Mouse (Mus musculus) small intestine, adult 10 weeks (tissue): Measurements from ENCODE around the gene Pgm2l1. TPM values are rescaled to one million over a fixed set of nuclear protein-coding genes. Genes with fewer than 3 reads are reported as not detected.

Experiments used
- polyA plus RNA-seq: library from polyadenylated mRNA; stranded (reverse); fragments of 350-450 nt; fragmentation: Illumina TruSeq; extraction: RNeasy Lipid Tissue Mini Kit (QIAGEN cat#74804); gene quantifications from one replicate; pipeline ENCODE4 v1.2.3, GENCODE M21; 2014; ENCODE audit warnings: low replicate concordance

Gene Pgm2l1
- 12.7 TPM for polyA plus RNA-seq

DNA sequence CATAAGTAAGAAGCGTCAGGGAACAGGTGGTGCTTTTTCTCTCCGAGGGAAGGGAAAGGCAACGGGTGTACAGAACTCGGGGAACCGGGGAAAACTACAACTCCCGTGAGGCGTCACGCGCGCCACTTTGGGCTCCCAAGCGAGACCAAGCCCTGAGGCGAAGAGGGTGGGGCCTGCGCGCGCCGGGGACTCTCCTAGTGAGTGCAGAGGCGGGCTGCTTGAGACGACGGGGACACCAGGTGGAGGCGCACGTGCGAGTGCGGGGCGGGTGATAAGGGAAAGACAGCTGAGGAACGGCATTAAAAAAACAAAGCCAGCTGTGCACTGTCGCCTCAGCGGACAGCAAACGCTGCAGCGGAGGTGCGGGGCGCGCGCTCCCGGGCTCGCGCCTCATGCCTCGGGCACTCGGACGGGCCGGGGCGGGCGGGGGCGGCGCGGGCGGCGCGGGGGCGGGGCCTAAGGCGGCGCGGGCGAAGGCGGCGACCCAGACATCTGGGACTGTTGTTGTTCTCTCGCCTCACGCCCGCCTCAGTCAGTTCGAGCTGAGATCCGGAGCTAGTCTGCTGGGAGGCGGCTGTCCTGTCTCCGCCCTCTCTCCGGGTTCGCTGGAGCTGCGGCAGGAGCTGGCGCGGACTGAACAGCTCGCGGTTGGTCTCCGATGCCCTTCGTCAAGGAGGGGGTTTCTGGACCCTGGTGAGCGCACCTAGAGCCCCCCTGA lies at the start of gene Pgm2l1:
Gene Pgm2l1, plus strand, starts transcription at position 237 of the 718 bp plus-strand sequence.

DNA sequence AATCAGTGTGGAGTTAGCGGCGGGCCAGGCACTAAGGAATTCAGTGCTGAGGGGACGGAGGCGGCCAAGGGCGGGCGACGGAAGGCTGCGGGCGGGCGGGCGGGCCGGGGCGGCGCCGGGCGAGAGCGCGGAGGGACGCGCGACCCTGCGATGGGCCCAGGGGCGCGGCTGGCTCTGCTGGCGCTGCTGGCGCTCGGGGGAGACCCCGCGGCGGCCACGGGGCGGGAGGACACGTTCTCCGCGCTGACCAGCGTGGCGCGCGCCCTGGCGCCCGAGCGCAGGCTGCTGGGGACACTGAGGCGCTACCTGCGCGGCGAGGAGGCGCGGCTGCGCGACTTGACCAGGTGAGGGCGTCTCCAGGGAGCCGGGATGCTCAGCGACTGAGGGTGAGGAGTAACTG lies 58.2 kb downstream of the Pgm2l1 start, which contains the start of gene P4ha3:
Gene P4ha3, plus strand, starts transcription at position 138 of the 400 bp plus-strand sequence.

Other genes with a start within 250 kb of the Pgm2l1 start
- 4.3 TPM for gene Rnf169, start 246.9 kb upstream of the Pgm2l1 start, polyA plus RNA-seq
- gene Chrdl2, start 221.2 kb upstream of the Pgm2l1 start, polyA plus RNA-seq: not detected
- gene Pold3, start 105.8 kb upstream of the Pgm2l1 start, polyA plus RNA-seq: 24.2 TPM
- 13.8 TPM for gene Lipt2, start 68.1 kb upstream of the Pgm2l1 start, polyA plus RNA-seq
- 135 TPM for gene Kcne3, start 50.9 kb upstream of the Pgm2l1 start, polyA plus RNA-seq
- gene P4ha3, start 58.1 kb downstream of the Pgm2l1 start, polyA plus RNA-seq: not detected
- 25.6 TPM for gene C2cd3, start 144.8 kb downstream of the Pgm2l1 start, polyA plus RNA-seq
- gene Ppme1, start 144.9 kb downstream of the Pgm2l1 start, polyA plus RNA-seq: 144 TPM
- gene Ucp3, start 245.6 kb downstream of the Pgm2l1 start, polyA plus RNA-seq: 0.59 TPM